Mouse (Mus musculus) neural tube, embryonic 15.5 days (tissue): ENCODE data around the gene Hepacam2. TPM values are rescaled to one million over a fixed set of nuclear protein-coding genes. Genes with fewer than 3 reads are reported as not detected.

ENCODE experiments used
- ATAC-seq: fragments of 200-750 bp; cut with Nextera tagmentation; 2 replicates; pipeline ENCODE4 v1.8.0; 2017; ENCODE audit warnings: mild to moderate bottlenecking, moderate TSS enrichment, moderate library complexity; ENCODE audit not compliant: low FRiP score
- H3K27ac ChIP-seq: fragments of 300-500 bp; sonication (generic); replicated peaks from 2 replicates; pipeline ENCODE4 v1.5.1; 2015; ENCODE audit warnings: mild to moderate bottlenecking, inconsistent platforms
- H3K27me3 ChIP-seq: fragments of 300-500 bp; sonication (generic); replicated peaks from 2 replicates; pipeline ENCODE4 v1.6.1; 2015; ENCODE audit warnings: inconsistent platforms
- H3K36me3 ChIP-seq: fragments of 300-500 bp; sonication (generic); 2 replicates; pipeline ENCODE4 v1.6.1; 2015; ENCODE audit warnings: inconsistent platforms
- H3K4me1 ChIP-seq: fragments of 300-500 bp; sonication (generic); 2 replicates; pipeline ENCODE4 v1.6.1; 2015; ENCODE audit warnings: inconsistent platforms
- H3K4me2 ChIP-seq: fragments of 300-500 bp; sonication (generic); 2 replicates; pipeline ENCODE4 v1.6.1; 2015; ENCODE audit warnings: inconsistent platforms, mild to moderate bottlenecking, moderate library complexity
- H3K4me3 ChIP-seq: fragments of 300-500 bp; sonication (generic); replicated peaks from 2 replicates; pipeline ENCODE4 v1.5.1; 2015; ENCODE audit warnings: mild to moderate bottlenecking, inconsistent platforms
- H3K9ac ChIP-seq: fragments of 300-500 bp; sonication (generic); replicated peaks from 2 replicates; pipeline ENCODE4 v1.6.1; 2015; ENCODE audit warnings: mild to moderate bottlenecking, inconsistent platforms
- H3K9me3 ChIP-seq: fragments of 300-500 bp; sonication (generic); replicated peaks from 2 replicates; pipeline ENCODE4 v1.6.1; 2016; ENCODE audit warnings: inconsistent platforms
- WGBS: fragments of 180-500 bp; shearing (Covaris S2); methylation state at CpG from one replicate; pipeline ENCODE4 v1.1.7; 2015; ENCODE audit warnings: mixed read lengths; 5-methylcytosine and 5-hydroxymethylcytosine counted together
- polyA plus RNA-seq: library from polyadenylated mRNA; unstranded; fragments of >200 nt; fragmentation: Nextera tagmentation; extraction: Ambion mirVana; gene quantifications from 2 replicates; pipeline ENCODE4 v1.2.1, GENCODE M21; 2015

The Hepacam2 gene
- polyA plus RNA-seq, 1 experiment from 2014 or later = 1.00 TPM

- Histone ChIP-seq H3K27me3 (no peaks in the 10 kb centered on the region), H3K4me2 (no peak overlapping the region), H3K9me3 (no peaks in the 10 kb centered on the region), H3K36me3 (no peaks in the 10 kb centered on the region), H3K27ac (no peak overlapping the region), H3K4me3 (no peak overlapping the region), H3K9ac (no peak overlapping the region), H3K4me1 (peaks cover 15% of the 10 kb centered on the region)
- WGBS = 76% methylated on average over 4 of the region's 4 CpGs
- ATAC-seq = no peak
Measured at GRCm38 (mm10) chr6:3507078-3507477, 9.0 kb upstream of the Hepacam2 start.

DNA sequence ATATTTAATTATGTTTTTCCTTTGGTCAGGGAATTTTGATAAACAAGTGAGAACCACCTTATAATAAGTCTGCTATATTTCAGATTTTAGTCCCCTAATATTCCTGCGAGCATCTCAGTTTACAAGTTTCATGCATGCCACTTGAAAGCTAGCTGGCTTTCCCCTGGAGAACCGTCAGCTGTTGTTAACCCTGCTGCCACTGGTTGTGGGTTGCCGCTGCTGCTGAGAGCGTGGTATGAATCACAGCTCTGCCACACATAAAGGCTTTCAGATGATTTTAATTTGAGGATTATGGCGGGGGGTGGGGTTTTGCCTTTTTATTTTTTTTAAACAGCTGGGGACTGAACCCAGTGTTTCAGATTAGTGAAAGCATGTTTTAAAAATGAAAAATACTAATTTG is 7.2 kb upstream of the Hepacam2 start:
- Histone ChIP-seq H3K4me3 (no peak overlapping the region), H3K36me3 (no peaks in the 10 kb centered on the region), H3K27me3 (no peaks in the 10 kb centered on the region), H3K9me3 (no peaks in the 10 kb centered on the region), H3K4me1 (peaks cover 1% of the 10 kb centered on the region), H3K4me2 (no peak overlapping the region), H3K9ac (no peak overlapping the region), H3K27ac (no peak overlapping the region)
- no peak for ATAC-seq
- 60% methylated on average over 5 of the region's 5 CpGs for WGBS

DNA sequence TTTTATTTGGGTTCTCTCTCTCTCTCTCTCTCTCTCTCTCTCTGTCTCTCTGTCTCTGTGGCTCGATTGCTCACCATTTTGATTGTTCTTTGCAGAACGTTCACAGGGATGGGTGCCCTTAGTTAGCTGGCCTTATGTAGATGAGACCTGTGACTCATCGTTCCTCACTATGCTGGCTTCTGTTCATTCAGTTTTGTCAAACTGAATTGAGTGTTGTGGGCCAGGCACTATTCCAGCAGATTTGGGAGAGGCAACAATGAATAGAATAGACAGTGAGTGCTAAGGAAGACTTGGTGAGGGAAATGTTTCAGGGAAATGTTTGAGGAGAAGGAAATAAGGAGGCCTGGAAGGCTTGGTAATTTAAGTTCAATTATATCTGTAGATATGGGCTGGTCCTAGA is 2.2 kb upstream of the Hepacam2 start:
- 89% methylated on average over 3 of the region's 3 CpGs for WGBS

GRCm38 (mm10) chr6:3496210-3496609 is 1.9 kb downstream of the Hepacam2 start:
- Histone ChIP-seq H3K9ac (no peak overlapping the region), H3K4me2 (no peak overlapping the region), H3K27me3 (no peaks in the 10 kb centered on the region), H3K9me3 (no peaks in the 10 kb centered on the region), H3K36me3 (no peaks in the 10 kb centered on the region), H3K4me1 (peaks cover 15% of the 10 kb centered on the region), H3K27ac (no peak overlapping the region), H3K4me3 (no peak overlapping the region)
- WGBS = 7% methylated on average over 2 of the region's 2 CpGs
- no peak for ATAC-seq

More for the DNA sequence above, 2.2 kb upstream of the Hepacam2 start:
- H3K36me3 ChIP-seq = no peaks in the 10 kb centered on the region
- H3K4me1 ChIP-seq = peaks cover 15% of the 10 kb centered on the region
- no peak overlapping the region for H3K27ac ChIP-seq
- H3K4me2 ChIP-seq = no peak overlapping the region
- no peaks in the 10 kb centered on the region for H3K9me3 ChIP-seq
- H3K9ac ChIP-seq = no peak overlapping the region
- ATAC-seq = no peak
- no peak overlapping the region for H3K4me3 ChIP-seq
- H3K27me3 ChIP-seq = no peaks in the 10 kb centered on the region

DNA sequence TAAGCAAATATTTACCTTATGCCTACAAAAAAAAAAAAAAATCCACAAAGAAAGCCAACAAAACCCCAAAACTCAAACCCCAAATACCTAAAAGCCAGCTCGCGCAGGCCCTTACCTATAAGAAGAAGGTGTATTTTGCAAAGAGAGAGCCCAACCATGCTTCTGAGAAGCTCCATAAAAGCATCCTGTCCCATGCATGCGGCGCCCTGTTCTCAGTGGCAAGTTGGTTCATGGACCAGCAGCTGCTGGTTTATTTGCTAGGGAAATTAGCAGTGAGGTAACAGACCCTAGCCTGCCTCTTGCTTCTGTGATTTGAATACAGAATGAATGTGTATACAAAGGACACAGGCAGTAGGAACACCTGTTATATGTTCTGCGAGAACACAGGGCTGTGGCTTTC is 3.8 kb downstream of the Hepacam2 start:
- no peak overlapping the region for H3K4me3 ChIP-seq
- H3K4me2 ChIP-seq = no peak overlapping the region
- ATAC-seq = no peak
- H3K4me1 ChIP-seq = peaks cover 10% of the 10 kb centered on the region
- H3K27ac ChIP-seq = no peak overlapping the region
- 72% methylated on average over 5 of the region's 5 CpGs for WGBS
- H3K36me3 ChIP-seq = no peaks in the 10 kb centered on the region
- H3K27me3 ChIP-seq = no peaks in the 10 kb centered on the region
- no peaks in the 10 kb centered on the region for H3K9me3 ChIP-seq
- no peak overlapping the region for H3K9ac ChIP-seq

DNA sequence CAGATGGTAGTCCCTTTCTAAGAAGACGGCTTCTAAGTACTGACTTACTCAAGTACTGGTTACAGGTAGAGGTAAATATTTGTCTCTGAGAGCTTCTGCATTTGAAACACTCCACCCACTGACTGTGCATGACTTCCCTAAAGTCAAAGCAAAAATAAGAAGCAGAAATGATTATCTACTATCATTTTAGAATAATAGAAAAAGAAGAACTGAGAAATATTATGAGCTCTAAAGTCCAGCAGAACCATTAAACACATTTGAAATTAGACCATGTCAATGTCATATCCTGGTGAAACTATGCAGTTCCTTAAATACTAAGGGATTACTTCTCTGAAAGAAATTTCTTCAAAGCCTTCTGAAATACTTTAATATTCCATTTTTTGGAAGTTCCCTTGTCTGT is 10.7 kb downstream of the Hepacam2 start:
- no peak for ATAC-seq
- Histone ChIP-seq H3K4me3 (no peak overlapping the region), H3K27me3 (no peaks in the 10 kb centered on the region), H3K9ac (no peak overlapping the region), H3K9me3 (no peaks in the 10 kb centered on the region), H3K4me2 (no peak overlapping the region), H3K4me1 (no peaks in the 10 kb centered on the region), H3K36me3 (no peaks in the 10 kb centered on the region), H3K27ac (no peak overlapping the region)
- 89% methylated on average over 1 of the region's 1 CpGs for WGBS

DNA sequence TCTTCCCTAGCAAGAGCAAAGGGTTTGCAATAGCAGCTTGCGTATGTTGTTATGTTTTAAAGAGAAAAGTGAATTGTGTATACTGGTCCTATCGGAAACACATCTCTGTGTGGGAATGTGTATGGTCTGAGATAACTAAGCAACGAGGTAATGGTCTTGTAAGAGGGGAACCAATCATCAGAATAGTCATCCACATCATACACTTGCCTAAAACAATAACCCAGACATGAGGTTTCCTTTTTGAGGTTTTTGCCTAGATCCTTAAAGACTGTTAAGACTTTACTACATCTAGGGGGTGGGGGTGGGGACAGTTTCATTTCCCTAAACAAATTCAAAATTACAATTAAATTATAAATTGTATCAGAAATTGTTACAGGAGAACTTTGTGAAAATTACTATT is 13.0 kb downstream of the Hepacam2 start:
- Histone ChIP-seq H3K27me3 (no peaks in the 10 kb centered on the region), H3K4me3 (no peak overlapping the region), H3K36me3 (no peaks in the 10 kb centered on the region), H3K27ac (no peak overlapping the region), H3K9ac (no peak overlapping the region), H3K4me2 (no peak overlapping the region), H3K9me3 (no peaks in the 10 kb centered on the region), H3K4me1 (no peaks in the 10 kb centered on the region)
- WGBS = 83% methylated on average over 3 of the region's 3 CpGs
- ATAC-seq = no peak

- no peak overlapping the region for H3K4me3 ChIP-seq
- H3K9me3 ChIP-seq = no peaks in the 10 kb centered on the region
- ATAC-seq = no peak
- WGBS = 85% methylated on average over 3 of the region's 3 CpGs
- no peaks in the 10 kb centered on the region for H3K27me3 ChIP-seq
- H3K9ac ChIP-seq = no peak overlapping the region
- H3K36me3 ChIP-seq = no peaks in the 10 kb centered on the region
- H3K4me1 ChIP-seq = no peaks in the 10 kb centered on the region
- no peak overlapping the region for H3K27ac ChIP-seq
- H3K4me2 ChIP-seq = no peak overlapping the region
Measured at GRCm38 (mm10) chr6:3481705-3482104, 16.4 kb downstream of the Hepacam2 start.

DNA sequence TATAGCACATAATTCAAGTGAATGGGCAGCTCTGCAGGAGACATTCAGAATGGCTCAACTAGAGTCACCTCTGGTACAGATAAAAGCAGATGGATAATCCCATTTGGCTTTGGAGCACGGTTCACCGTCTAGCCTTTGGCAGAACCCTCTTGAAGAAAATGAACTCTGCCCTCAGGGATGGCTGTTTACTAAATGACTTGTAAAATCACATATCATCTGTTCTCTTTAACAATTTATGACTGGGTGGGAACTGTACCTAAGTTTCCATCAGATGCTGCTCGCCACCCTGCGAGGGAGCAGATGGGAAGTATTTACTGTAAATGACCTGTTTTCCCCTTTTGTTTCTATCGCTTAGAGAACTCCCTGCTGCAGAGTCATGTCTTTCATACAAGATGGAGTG is 18.2 kb downstream of the Hepacam2 start:
- Histone ChIP-seq H3K4me3 (no peak overlapping the region), H3K36me3 (no peaks in the 10 kb centered on the region), H3K27me3 (no peaks in the 10 kb centered on the region), H3K9me3 (no peaks in the 10 kb centered on the region), H3K27ac (no peak overlapping the region), H3K4me2 (no peak overlapping the region), H3K9ac (no peak overlapping the region), H3K4me1 (no peaks in the 10 kb centered on the region)
- WGBS = 46% methylated on average over 5 of the region's 5 CpGs
- no peak for ATAC-seq

- H3K4me3 ChIP-seq = no peak overlapping the region
- no peak overlapping the region for H3K4me2 ChIP-seq
- no peaks in the 10 kb centered on the region for H3K9me3 ChIP-seq
- WGBS = 63% methylated on average over 2 of the region's 2 CpGs
- no peaks in the 10 kb centered on the region for H3K4me1 ChIP-seq
- no peak overlapping the region for H3K9ac ChIP-seq
- no peaks in the 10 kb centered on the region for H3K36me3 ChIP-seq
- no peak for ATAC-seq
- H3K27ac ChIP-seq = no peak overlapping the region
- no peaks in the 10 kb centered on the region for H3K27me3 ChIP-seq
Measured at GRCm38 (mm10) chr6:3476299-3476698, 21.8 kb downstream of the Hepacam2 start.

GRCm38 (mm10) chr6:3470706-3471105 is 27.4 kb downstream of the Hepacam2 start:
- ATAC-seq = no peak
- Histone ChIP-seq H3K4me1 (no peaks in the 10 kb centered on the region), H3K27ac (no peak overlapping the region), H3K4me3 (no peak overlapping the region), H3K4me2 (no peak overlapping the region), H3K36me3 (no peaks in the 10 kb centered on the region), H3K27me3 (no peaks in the 10 kb centered on the region), H3K9ac (no peak overlapping the region), H3K9me3 (no peaks in the 10 kb centered on the region)
- 73% methylated on average over 2 of the region's 2 CpGs for WGBS

DNA sequence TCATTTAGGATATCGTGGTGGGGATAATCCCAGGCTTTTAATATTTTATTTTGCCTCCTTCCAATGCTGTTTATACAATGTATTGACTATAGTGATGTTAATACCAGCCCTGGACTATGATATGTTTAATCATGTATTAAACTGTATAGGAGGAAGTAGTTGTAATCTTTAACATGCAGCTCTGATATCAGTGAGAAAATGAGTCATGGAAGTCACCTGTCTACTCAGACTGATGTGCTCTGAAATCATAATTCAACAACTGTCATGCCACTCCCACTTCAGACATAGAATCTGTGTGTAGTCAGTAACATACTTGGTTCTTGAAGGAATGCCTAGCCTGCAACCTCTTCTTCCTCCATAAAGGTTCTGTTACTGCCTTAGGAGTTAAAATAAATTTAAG is 29.5 kb downstream of the Hepacam2 start:
- Histone ChIP-seq H3K27me3 (no peaks in the 10 kb centered on the region), H3K4me2 (no peak overlapping the region), H3K4me3 (no peak overlapping the region), H3K9me3 (no peaks in the 10 kb centered on the region), H3K27ac (no peak overlapping the region), H3K4me1 (no peaks in the 10 kb centered on the region), H3K9ac (no peak overlapping the region), H3K36me3 (no peaks in the 10 kb centered on the region)
- 69% methylated on average over 1 of the region's 1 CpGs for WGBS
- ATAC-seq = no peak

- H3K36me3 ChIP-seq = no peaks in the 10 kb centered on the region
- no peak for ATAC-seq
- H3K4me2 ChIP-seq = no peak overlapping the region
- no peaks in the 10 kb centered on the region for H3K4me1 ChIP-seq
- no peaks in the 10 kb centered on the region for H3K27me3 ChIP-seq
- no peaks in the 10 kb centered on the region for H3K9me3 ChIP-seq
- WGBS = 89% methylated on average over 2 of the region's 2 CpGs
- H3K9ac ChIP-seq = no peak overlapping the region
- H3K4me3 ChIP-seq = no peak overlapping the region
- H3K27ac ChIP-seq = no peak overlapping the region
Measured at GRCm38 (mm10) chr6:3463594-3463993, 34.5 kb downstream of the Hepacam2 start.
